In genomic region chr11:53243199-53243598, GRCm38 (mm10) we compare ENCODE assay signal across 10 mouse cellular contexts. TPM values are rescaled to one million over a fixed set of nuclear protein-coding genes. Genes with fewer than 3 reads are reported as not detected.
DNase-seq lines count a peak whose midpoint lies in the region; ATAC-seq and TF ChIP-seq lines count a peak whose summit lies in the region.
"Had no signal": no experiment of that assay in that cellular context is flagged by ENCODE, and none has a peak within 500 bp of the region (broad histone marks: within the 10 kb centered on the region; RNA-seq: fewer than 3 reads in every experiment).

No protein-coding gene starts in this region.

- H3K4me2 ChIP-seq in forebrain, postnatal 0 days (ENCODE audit: low read depth), result no peak overlapping the region
- no peak overlapping the region for H3K4me2 ChIP-seq in forebrain, embryonic 15.5 days (replicated peaks)
- no peak overlapping the region for H3K4me2 ChIP-seq in midbrain, embryonic 15.5 days
- H3K4me2 ChIP-seq in liver, embryonic 14.5 days (ENCODE audit: low read depth), result no peak overlapping the region
- H3K4me2 ChIP-seq: lung, embryonic 15.5 days had no signal

- ATAC-seq in forebrain, postnatal 0 days, result no peak
- ATAC-seq in forebrain, embryonic 15.5 days (replicated peaks), result no peak
- no peak for ATAC-seq in midbrain, embryonic 15.5 days (replicated peaks)
- no peak for ATAC-seq in liver, embryonic 14.5 days (ENCODE audit: insufficient read depth)
- no peak for ATAC-seq in granulocyte monocyte progenitor cell, adult 5-6 weeks (replicated peaks; ENCODE audit: poor library complexity, severe bottlenecking)
- ATAC-seq: Patski had no signal

- no peaks in the 10 kb centered on the region for H3K9me3 ChIP-seq in forebrain, postnatal 0 days (ENCODE audit: low read length)
- H3K9me3 ChIP-seq in forebrain, embryonic 15.5 days, result no peaks in the 10 kb centered on the region
- no peaks in the 10 kb centered on the region for H3K9me3 ChIP-seq in midbrain, embryonic 10.5 days (replicated peaks)
- no peaks in the 10 kb centered on the region for H3K9me3 ChIP-seq in midbrain, embryonic 15.5 days
- no peaks in the 10 kb centered on the region for H3K9me3 ChIP-seq in liver, embryonic 14.5 days (ENCODE audit: control insufficient read depth, low read length)
- H3K9me3 ChIP-seq: lung, embryonic 15.5 days had no signal

- H3K27me3 ChIP-seq in forebrain, postnatal 0 days (ENCODE audit: insufficient read depth, low read length), result no peaks in the 10 kb centered on the region
- no peaks in the 10 kb centered on the region for H3K27me3 ChIP-seq in forebrain, embryonic 15.5 days
- no peaks in the 10 kb centered on the region for H3K27me3 ChIP-seq in midbrain, embryonic 10.5 days (ENCODE audit: low read depth, poor library complexity, severe bottlenecking)
- no peaks in the 10 kb centered on the region for H3K27me3 ChIP-seq in midbrain, embryonic 15.5 days (replicated peaks)
- no peaks in the 10 kb centered on the region for H3K27me3 ChIP-seq in liver, embryonic 14.5 days (ENCODE audit: control insufficient read depth, insufficient read depth, low read length)
- H3K27me3 ChIP-seq: lung, embryonic 15.5 days; Patski had no signal

- WGBS in forebrain, postnatal 0 days, result 41% methylated on average over 11 of the region's 11 CpGs
- 48% methylated on average over 11 of the region's 11 CpGs for WGBS in forebrain, embryonic 15.5 days
- 49% methylated on average over 11 of the region's 11 CpGs for WGBS in midbrain, embryonic 10.5 days
- 43% methylated on average over 11 of the region's 11 CpGs for WGBS in midbrain, embryonic 15.5 days
- 44% methylated on average over 11 of the region's 11 CpGs for WGBS in liver, embryonic 14.5 days (ENCODE audit: insufficient replicate concordance)

- no peaks in the 10 kb centered on the region for H3K4me1 ChIP-seq in forebrain, postnatal 0 days (ENCODE audit: insufficient read depth)
- H3K4me1 ChIP-seq in forebrain, embryonic 15.5 days, result no peaks in the 10 kb centered on the region
- H3K4me1 ChIP-seq in midbrain, embryonic 10.5 days, result no peaks in the 10 kb centered on the region
- H3K4me1 ChIP-seq in midbrain, embryonic 15.5 days, result no peaks in the 10 kb centered on the region
- H3K4me1 ChIP-seq in liver, embryonic 14.5 days (replicated peaks; ENCODE audit: control insufficient read depth in 2 of 2, insufficient read depth in 2 of 2, low read length in 1 of 2), result no peaks in the 10 kb centered on the region
- H3K4me1 ChIP-seq: lung, embryonic 15.5 days had no signal

- no peak overlapping the region for H3K4me3 ChIP-seq in forebrain, postnatal 0 days (ENCODE audit: low read depth, low read length)
- H3K4me3 ChIP-seq in forebrain, embryonic 15.5 days, result no peak overlapping the region
- no peak overlapping the region for H3K4me3 ChIP-seq in midbrain, embryonic 10.5 days
- no peak overlapping the region for H3K4me3 ChIP-seq in midbrain, embryonic 15.5 days
- no peak overlapping the region for H3K4me3 ChIP-seq in liver, embryonic 14.5 days (ENCODE audit: insufficient read depth in 1 of 2, low read depth in 2 of 2, low read length in 2 of 2)
- H3K4me3 ChIP-seq: lung, embryonic 15.5 days had no signal

- peak; percentile 62 for TF ChIP-seq CTCF in forebrain, postnatal 0 days (IDR thresholded peaks at IDR 0.05; ENCODE audit: low read depth)
- peak; percentile 79 for TF ChIP-seq CTCF in liver, embryonic 14.5 days (IDR thresholded peaks at IDR 0.05; ENCODE audit: low read depth)

- H3K9ac ChIP-seq in forebrain, postnatal 0 days, result no peak overlapping the region
- H3K9ac ChIP-seq in forebrain, embryonic 15.5 days (replicated peaks), result no peak overlapping the region
- no peak overlapping the region for H3K9ac ChIP-seq in midbrain, embryonic 15.5 days
- H3K9ac ChIP-seq in liver, embryonic 14.5 days (replicated peaks), result no peak overlapping the region
- H3K9ac ChIP-seq: lung, embryonic 15.5 days had no signal

- DNase-seq in forebrain, postnatal 0 days, result no peak
- DNase-seq in midbrain, embryonic 10.5 days (ENCODE audit: low spot score), result peak; percentile 38
- DNase-seq in cerebellum, postnatal 10 days, result peak; percentile 66 to 77
- no peak for DNase-seq in liver, embryonic 14.5 days (ENCODE audit: low read depth in 3 of 3, low spot score in 3 of 3)
- DNase-seq in right cerebral cortex, postnatal 36 days (ENCODE audit: low spot score in 2 of 2), result no peak

- no peaks in the 10 kb centered on the region for H3K36me3 ChIP-seq in forebrain, postnatal 0 days (ENCODE audit: insufficient read depth)
- H3K36me3 ChIP-seq in forebrain, embryonic 15.5 days, result no peaks in the 10 kb centered on the region
- no peaks in the 10 kb centered on the region for H3K36me3 ChIP-seq in midbrain, embryonic 10.5 days
- H3K36me3 ChIP-seq in midbrain, embryonic 15.5 days (replicated peaks), result no peaks in the 10 kb centered on the region
- H3K36me3 ChIP-seq in liver, embryonic 14.5 days (replicated peaks; ENCODE audit: control insufficient read depth, insufficient read depth, low read depth), result no peaks in the 10 kb centered on the region
- H3K36me3 ChIP-seq: lung, embryonic 15.5 days had no signal

- no peak overlapping the region for H3K27ac ChIP-seq in forebrain, postnatal 0 days (ENCODE audit: low read depth, low read length)
- no peak overlapping the region for H3K27ac ChIP-seq in forebrain, embryonic 15.5 days (replicated peaks)
- H3K27ac ChIP-seq in midbrain, embryonic 10.5 days (replicated peaks), result no peak overlapping the region; the same call in 1 of the 2 replicates
- no peak overlapping the region for H3K27ac ChIP-seq in midbrain, embryonic 15.5 days
- no peak overlapping the region for H3K27ac ChIP-seq in liver, embryonic 14.5 days
- H3K27ac ChIP-seq: lung, embryonic 15.5 days had no signal

- no peak for TF ChIP-seq EP300 in liver, embryonic 14.5 days (IDR thresholded peaks at IDR 0.05; ENCODE audit: low read depth)

RNA-seq across cellular contexts. Expression of gene Hspa4, which starts 57.1 kb away (rescaled TPM):
- 112 and 138 TPM in 2 replicates for total RNA-seq in forebrain, postnatal 0 days (2014; rRNA removed)
- 42.1 and 46.9 TPM in 2 replicates for polyA plus RNA-seq in forebrain, postnatal 0 days (2015; fragmentation: Nextera tagmentation; extraction: Ambion mirVana)
- polyA plus RNA-seq in forebrain, embryonic 15.5 days (2015; fragmentation: Nextera tagmentation; extraction: Ambion mirVana), result 51.8 and 54.7 TPM in 2 replicates
- polyA plus RNA-seq in midbrain, embryonic 10.5 days (2016; fragmentation: Nextera tagmentation; extraction: Ambion mirVana), result 106 and 116 TPM in 2 replicates
- 42.0 and 43.2 TPM in 2 replicates for polyA plus RNA-seq in midbrain, embryonic 15.5 days (2015; fragmentation: Nextera tagmentation; extraction: Ambion mirVana)
- polyA plus RNA-seq in liver, embryonic 14.5 days (2012; rRNA removed), result 14.4 and 26.6 TPM in 2 replicates
- 47.0 and 50.3 TPM in 2 replicates for polyA plus RNA-seq in liver, embryonic 14.5 days (2014; fragmentation: Nextera tagmentation; extraction: Ambion mirVana)
- total RNA-seq in granulocyte monocyte progenitor cell, adult 5-6 weeks (2014; fragmentation: Nextera tagmentation), result 120 and 123 TPM in 2 replicates
- 507 and 516 TPM in 2 replicates for total RNA-seq in granulocyte monocyte progenitor cell, adult 5-6 weeks (2017)

Comparison
In these comparisons a context has a peak if more than half of its experiments do, and no peak if none do; other contexts are left out.
1. DNase-seq: peak in midbrain, embryonic 10.5 days (single experiment) and cerebellum, postnatal 10 days (2 of 2); none in forebrain, postnatal 0 days (single experiment), liver, embryonic 14.5 days (0 of 3) and right cerebral cortex, postnatal 36 days (0 of 2).